Mouse (Mus musculus) heart, postnatal 4 days (tissue): ENCODE data around the gene Plekhm1. TPM values are rescaled to one million over a fixed set of nuclear protein-coding genes. Genes with fewer than 3 reads are reported as not detected.
"Not testable (repeated sequence)": the region's sequence is repeated elsewhere in the genome, so short reads cannot be mapped to it uniquely, and the experiment has no call there.

Source experiments
- DNase-seq: peaks from one replicate; pipeline ENCODE4 v3.0.0; 2021
- total RNA-seq, 2 experiments: library from RNA; stranded (reverse); gene quantifications; 2 replicates each; pipeline ENCODE4 v1.2.3; 2021

Gene Plekhm1
- total RNA-seq, 2 experiments from 2014 or later = 8.6 to 9.5 TPM

- DNase-seq = no peak
Measured at GRCm38 (mm10) chr11:103338119-103338518, 74.4 kb downstream of the Plekhm1 start.

- peak; percentile 61 for DNase-seq
Measured at GRCm38 (mm10) chr11:103337180-103337579, 75.3 kb downstream of the Plekhm1 start.

- DNase-seq = peak; percentile 38
Measured at GRCm38 (mm10) chr11:103335561-103335960, 76.9 kb downstream of the Plekhm1 start.

- DNase-seq = no peak
Measured at GRCm38 (mm10) chr11:103334925-103335324, 77.6 kb downstream of the Plekhm1 start.

- peak; percentile 64 for DNase-seq
Measured at GRCm38 (mm10) chr11:103333719-103334398, 78.6 kb downstream of the Plekhm1 start.

GRCm38 (mm10) chr11:103332890-103333651 is 79.4 kb downstream of the Plekhm1 start:
- no peak for DNase-seq

- DNase-seq = peak; percentile 94
Measured at GRCm38 (mm10) chr11:103332186-103332889, 80.1 kb downstream of the Plekhm1 start.

GRCm38 (mm10) chr11:103331502-103332185 is 80.8 kb downstream of the Plekhm1 start:
- no peak for DNase-seq

- no peak for DNase-seq
Measured at GRCm38 (mm10) chr11:103330651-103331319, 81.7 kb downstream of the Plekhm1 start.

- peak; percentile 87 for DNase-seq
Measured at GRCm38 (mm10) chr11:103326950-103327349, 85.5 kb downstream of the Plekhm1 start.

- peak; percentile 83 for DNase-seq
Measured at GRCm38 (mm10) chr11:103325172-103325571, 87.3 kb downstream of the Plekhm1 start.

- DNase-seq = no peak
Measured at GRCm38 (mm10) chr11:103324723-103325122, 87.8 kb downstream of the Plekhm1 start.

- not testable (repeated sequence) for DNase-seq
Measured at GRCm38 (mm10) chr11:103322832-103323231, 89.7 kb downstream of the Plekhm1 start.

- DNase-seq = no peak
Measured at GRCm38 (mm10) chr11:103320646-103321045, 91.8 kb downstream of the Plekhm1 start.

- no peak for DNase-seq
Measured at GRCm38 (mm10) chr11:103320196-103320595, 92.3 kb downstream of the Plekhm1 start.

- DNase-seq = no peak
Measured at GRCm38 (mm10) chr11:103318042-103318441, 94.4 kb downstream of the Plekhm1 start.

GRCm38 (mm10) chr11:103315379-103315778 is 97.1 kb downstream of the Plekhm1 start:
- no peak for DNase-seq

GRCm38 (mm10) chr11:103314736-103315374 is 97.6 kb downstream of the Plekhm1 start:
- no peak for DNase-seq
